Mouse (Mus musculus) megakaryocyte, embryonic 14.5 days (primary cell): ENCODE results near the gene Gm38394.

Experiments
- FLI1 ChIP-seq: IDR thresholded peaks from 2 replicates; pipeline ENCODE4 v1.6.1; 2012; ENCODE audit warnings: low read length, inconsistent platforms, mixed read lengths
- GATA1 ChIP-seq: IDR thresholded peaks from 3 replicates; pipeline ENCODE4 v1.6.1; 2012; ENCODE audit warnings: mixed read lengths, low read length, inconsistent platforms, borderline replicate concordance

GRCm38 (mm10) chr1:133670776-133671175 lies 9.7 kb upstream of the Gm38394 start:
- TF ChIP-seq FLI1 (no peak), GATA1 (no peak)
